Mouse (Mus musculus): ENCODE measurements around the gene Fam71b.

GRCm38 (mm10) chr11:46410018-46410563, 13.7 kb downstream of the Fam71b start:
- TF ChIP-seq CTCF (IDR thresholded peaks at IDR 0.05): no peak
- TF ChIP-seq EP300 (IDR thresholded peaks at IDR 0.05): no peak

All from lung, postnatal 0 days (tissue).